Mouse (Mus musculus): Measurements from ENCODE around the gene Epyc.
A peak's percentile ranks its signal among the peaks of the same experiment; 100 is the strongest.

Epyc gene

DNA sequence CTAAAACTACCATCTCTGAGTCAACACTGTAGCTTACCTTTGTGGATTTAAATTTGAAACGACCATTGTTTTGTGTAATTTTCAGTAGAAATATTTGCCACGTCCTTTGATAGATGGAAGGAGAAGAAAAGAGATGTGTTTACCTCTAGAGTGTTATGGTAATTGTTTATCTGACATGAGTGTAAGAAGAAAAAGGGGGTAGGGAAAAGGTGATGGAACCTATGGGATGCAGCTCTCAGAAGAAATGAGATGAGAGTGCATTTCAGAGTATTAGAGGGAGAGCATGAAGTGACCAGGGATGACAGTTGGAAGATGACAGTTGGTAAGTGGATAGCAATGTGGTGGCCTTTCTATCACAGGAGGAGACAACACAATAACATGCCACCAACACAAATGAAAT is at the start of gene Epyc:
Epyc (plus strand) TSS at position 301 of the 400 bp plus-strand sequence.
- DNase-seq, result no peak

DNA sequence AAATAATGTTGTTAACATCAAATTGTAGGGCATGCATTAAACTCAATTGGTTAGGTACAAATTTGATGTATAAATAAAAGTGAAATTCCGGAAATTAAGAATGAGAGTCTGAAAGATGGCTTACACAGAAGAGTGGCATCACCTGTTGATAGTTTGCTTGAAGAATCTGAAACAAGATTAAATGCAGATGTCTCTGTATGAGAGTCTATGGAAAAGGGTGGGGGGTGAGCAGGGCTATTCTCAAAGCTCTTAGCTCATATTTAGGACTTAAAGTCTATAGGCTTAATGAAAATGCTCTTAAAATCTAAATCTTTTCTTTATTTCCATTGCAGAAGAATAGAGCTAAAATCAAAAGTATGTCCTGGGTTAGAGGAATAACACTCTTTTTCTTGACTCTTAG is 48.2 kb upstream of the Epyc start:
- DNase-seq, result no peak

GRCm38 (mm10) chr10:97601744-97602143 is 42.1 kb upstream of the Epyc start:
- DNase-seq, result no peak

GRCm38 (mm10) chr10:97603256-97603655 is 40.6 kb upstream of the Epyc start:
- DNase-seq, result no peak

DNA sequence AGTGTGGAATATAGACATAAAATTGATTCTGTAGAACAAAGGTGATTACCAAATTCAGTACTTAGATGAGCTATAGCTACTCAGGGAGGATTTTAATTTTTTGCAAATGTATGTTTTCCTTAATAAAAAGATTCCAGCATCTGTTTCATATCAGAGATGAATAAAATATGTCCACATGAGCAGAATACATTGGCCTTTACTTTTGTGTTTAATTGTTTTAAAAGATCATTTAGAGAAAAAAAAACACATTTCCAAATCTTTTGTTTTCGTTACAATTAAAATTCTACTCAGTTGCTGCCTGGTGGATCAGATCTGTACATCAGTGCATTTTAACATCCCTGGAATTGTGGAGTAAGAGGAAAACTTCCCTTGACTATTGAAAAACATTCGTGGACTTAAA is 37.3 kb upstream of the Epyc start, which contains the start of gene Kera:
Kera (plus strand) TSS at position 301 of the 400 bp plus-strand sequence.
- no peak for DNase-seq

- DNase-seq, result no peak
Measured at GRCm38 (mm10) chr10:97622328-97622727, 21.5 kb upstream of the Epyc start.

- DNase-seq, result no peak
Measured at GRCm38 (mm10) chr10:97624381-97624780, 19.5 kb upstream of the Epyc start.

GRCm38 (mm10) chr10:97625116-97625515 is 18.8 kb upstream of the Epyc start:
- DNase-seq, result no peak

DNA sequence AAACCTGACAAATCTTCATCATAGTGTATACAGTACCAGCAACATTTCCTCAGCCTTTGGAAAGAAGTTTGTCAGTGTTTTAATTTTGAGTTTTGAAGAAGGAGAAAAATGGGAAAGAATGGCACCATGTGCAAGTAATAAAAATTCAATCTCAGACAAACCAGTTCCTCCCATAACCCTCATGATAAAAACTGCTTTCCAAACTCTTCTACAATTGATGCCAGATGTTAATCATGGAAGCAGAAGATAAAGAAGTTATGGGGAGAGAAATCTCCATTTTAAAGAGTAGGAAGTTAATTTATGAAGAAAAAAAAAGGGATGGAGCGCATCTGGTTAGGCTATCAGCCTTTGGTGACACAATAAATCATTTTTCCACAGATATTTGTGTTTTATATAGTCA is 17.3 kb upstream of the Epyc start:
- DNase-seq, result no peak

DNA sequence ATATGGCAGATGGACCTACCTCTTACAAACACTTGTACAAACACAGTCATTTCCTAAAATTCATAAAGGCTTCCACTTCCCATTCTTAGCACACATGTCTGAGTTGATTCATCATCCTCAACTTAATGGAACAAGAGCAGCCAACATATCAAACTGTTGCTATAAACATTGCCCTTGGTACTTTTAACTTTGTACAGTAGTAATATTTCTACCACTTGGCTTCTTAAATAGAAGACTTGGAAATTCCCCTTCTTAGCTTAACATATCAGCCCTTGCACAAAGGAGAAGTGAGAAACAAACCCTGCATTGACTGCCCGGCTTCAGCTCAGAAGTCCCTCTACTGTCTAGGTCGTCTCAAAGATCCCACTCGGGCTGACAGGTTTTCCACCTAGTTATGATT is 12.8 kb upstream of the Epyc start:
- DNase-seq, result no peak

DNA sequence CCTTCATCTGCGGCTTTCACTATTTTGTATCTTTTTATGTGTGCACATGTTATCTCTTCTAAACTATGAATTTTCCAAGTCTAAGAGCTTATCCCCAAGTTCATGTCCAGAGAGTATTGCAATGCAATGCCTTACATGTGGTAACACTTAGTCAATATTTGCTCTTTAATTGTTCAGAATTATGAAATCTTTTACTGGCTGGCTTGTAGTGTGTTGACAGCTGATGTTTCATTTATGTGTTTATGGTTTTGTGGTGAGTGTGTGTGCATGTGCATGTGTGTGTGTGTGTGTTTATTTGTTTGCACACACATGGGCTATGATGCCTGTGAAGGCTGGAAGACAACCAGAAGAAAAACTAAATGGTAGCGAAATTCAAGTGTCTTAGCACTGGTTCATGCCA is 1.9 kb upstream of the Epyc start:
- DNase-seq, result no peak

- DNase-seq, result no peak
Measured at GRCm38 (mm10) chr10:97650334-97650733, 6.5 kb downstream of the Epyc start.

DNA sequence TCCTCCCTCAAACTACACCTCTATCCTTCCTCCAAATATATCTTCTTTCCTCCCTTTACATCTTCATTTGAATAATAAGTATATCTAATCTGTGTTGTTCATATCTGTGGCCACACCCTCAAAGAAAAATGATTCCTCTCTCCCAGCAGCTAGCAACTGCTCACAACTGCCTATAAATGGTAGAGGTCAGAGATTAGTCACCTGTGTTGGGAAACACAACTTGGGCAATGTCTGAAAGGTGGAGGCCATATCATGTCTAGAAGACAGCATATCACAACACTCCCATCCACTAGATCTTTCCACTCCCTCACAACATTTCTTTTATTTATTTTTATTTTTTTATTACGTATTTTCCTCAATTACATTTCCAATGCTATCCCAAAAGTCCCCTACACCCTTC is 15.6 kb downstream of the Epyc start:
- no peak for DNase-seq

- no peak for DNase-seq
Measured at GRCm38 (mm10) chr10:97668656-97669055, 24.8 kb downstream of the Epyc start.

DNA sequence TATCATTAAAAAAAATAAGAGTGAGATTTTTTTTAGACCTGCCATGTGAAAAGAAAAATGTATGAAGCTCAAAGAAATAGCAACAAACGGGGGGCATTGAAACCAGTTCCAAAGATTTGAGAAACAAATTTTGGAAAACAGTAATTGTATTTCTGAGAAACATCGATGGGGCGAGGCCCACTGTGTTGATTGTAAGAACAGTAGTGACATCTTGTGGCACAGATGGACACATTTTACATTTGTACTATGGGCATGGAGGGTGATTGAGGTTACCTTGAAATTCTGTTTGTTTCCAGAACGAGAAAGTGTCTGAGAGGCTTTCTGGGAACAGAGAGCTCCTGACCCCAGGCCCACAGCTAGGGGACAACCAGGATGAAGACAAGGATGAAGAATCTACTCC is 26.3 kb downstream of the Epyc start:
- DNase-seq, result peak in 1 of 2 experiments; percentile 11

DNA sequence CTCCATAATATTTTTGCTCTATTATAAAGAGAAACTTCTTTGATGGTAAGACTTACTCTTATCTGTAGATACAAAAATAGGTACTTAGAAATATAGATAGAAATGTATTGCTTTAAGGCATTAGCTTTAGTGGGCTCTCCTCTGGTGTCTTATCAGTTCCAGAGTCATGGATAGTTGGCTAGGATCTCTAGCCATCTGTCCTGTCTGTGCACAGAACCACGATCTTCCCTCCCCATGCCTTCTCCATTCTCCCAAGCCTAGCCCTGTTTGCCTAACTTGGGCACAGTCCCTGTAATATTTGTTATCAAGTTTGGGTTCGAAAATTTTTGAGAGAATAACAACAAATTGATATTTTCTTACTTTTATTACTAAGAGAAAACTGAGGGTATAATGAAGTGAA is 29.4 kb downstream of the Epyc start:
- no peak for DNase-seq

DNA sequence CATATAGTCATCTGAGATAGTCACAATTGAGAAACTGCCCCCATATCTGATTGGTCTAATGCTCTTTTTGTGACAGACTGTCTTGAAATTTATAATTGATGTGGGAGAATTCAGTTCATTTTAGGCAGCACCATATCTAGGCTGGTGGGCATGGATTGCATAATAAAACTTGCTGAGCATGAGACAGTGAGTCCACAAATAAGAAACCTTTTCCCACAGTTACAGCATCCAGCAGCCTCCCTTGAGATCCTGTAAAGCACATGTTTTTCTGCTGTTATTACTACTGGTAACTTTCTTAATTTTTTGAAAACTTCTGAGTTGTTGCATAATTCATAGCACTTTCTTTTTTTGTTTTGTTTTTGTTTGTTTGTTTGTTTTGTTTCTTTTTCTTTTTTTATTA is 39.1 kb downstream of the Epyc start:
- no peak for DNase-seq

GRCm38 (mm10) chr10:97687198-97687597 is 43.3 kb downstream of the Epyc start:
- no peak for DNase-seq

DNA sequence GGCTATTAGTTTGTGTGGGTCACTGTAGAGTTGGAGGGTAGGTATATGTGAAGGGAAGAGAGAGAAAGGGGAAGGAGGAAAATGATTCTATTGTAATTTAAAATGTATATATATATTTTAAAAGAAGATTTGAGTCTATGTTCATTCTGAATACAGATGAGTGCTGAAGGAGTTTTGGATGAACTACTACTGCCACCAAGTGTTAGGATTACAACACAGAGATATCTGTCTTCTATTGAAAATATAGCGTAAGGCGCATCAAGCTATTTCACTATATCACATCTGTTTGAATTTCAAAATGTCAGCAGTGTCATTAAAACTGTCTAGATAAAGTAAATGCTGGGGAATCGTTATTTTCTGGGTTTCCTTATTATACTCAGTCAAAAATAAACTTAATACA is 45.6 kb downstream of the Epyc start:
- DNase-seq, result no peak

- DNase-seq, result no peak
Measured at GRCm38 (mm10) chr10:97692913-97693312, 49.0 kb downstream of the Epyc start, which contains the start of gene Ccer1. Gene Ccer1, plus strand, starts transcription at chr10:97693059.

DNA sequence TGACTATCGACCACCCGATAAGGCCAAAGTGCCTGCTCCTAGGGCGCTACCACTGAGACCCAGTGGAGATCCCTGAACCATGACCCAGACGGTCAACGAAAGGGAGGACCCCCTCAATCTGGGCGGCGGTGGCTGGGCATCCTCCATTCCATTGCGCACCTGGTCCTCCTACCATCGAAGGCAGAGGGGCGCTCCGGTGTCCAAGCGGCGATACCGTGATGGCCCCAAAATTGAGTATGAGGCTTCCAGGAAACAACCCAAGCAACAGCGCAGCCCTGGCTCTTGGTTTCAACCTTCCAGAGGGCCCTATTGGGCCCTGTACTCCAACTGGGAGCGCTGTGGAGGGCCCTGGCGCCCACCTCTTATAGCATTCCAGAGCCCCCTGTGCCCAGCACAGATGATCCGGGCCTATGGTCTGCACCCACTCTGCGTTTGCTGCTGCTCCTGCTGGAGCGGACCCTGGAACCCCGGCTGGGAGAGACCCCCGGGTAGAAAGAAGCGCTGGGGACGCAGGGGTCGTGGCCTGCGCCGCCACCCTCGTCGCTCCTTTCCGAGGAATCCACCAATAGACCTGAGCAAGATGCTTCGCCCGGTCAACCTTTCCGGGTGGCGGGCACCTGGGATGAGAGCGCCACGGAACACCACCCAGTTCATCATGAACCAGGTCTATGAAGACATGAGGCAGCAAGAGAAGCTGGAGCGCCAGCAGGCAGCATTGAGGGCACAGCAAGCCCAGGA is 49.7 kb downstream of the Epyc start:
- DNase-seq, result no peak

GRCm38 (mm10) chr10:97702321-97702720 is 58.5 kb downstream of the Epyc start:
- DNase-seq, result no peak

DNA sequence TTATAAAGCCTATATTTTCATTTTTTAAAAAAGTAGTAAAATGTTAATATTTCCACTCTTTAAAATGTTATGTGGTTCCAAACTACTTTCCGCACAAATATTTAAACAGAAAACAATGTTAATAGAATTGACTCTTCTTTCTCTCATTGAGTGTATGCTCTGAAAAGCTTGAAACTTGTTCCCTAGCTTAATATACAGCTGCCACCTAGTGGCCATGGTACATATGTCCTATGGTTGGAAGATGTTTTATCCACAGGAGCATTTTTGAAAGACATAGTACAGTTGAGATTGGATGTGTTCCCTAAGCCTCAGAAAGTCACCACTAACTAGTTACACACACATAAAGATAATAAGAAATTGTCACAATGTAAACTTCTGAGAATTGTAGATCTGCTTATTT is 60.7 kb downstream of the Epyc start:
- peak; percentile 33 to 71 for DNase-seq

DNA sequence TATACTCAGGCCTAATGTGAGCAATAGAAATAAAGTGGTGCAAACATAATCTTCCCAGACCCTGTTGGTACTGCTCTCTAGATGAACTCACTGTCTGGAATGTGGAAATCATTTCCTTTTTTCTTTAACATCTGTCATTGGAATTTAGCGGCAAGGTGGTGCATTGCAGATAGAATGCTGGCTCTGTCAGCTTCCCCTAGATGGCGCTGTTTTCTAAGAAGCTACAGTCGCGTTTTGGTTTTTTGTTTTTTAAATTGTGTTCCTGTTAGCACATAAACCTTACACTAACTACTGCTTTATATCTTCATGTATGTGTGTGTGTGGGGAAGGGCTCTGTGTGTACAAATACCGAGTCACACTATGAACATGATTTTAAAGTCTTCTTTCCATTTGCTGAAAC is 68.8 kb downstream of the Epyc start:
- peak; percentile 8 to 50 for DNase-seq

DNA sequence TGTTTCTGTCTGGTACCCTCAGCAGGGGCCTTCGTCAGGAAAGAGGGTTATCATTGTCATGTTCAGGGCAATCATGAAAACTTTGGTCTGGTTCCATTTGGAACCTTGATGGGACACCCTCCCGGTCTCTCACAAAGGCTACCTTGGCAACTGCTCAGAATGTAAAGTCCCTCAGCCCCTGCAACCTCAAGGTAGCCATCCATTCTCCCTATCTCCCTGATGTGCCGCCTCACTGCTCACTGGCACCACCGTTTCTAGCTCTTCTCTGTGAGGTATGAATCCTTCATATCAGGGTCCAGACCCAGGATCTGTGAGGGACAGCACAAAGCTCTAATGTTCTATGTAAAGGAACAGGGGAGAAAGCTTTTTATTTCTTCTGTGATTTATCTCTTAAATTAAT is 70.7 kb downstream of the Epyc start:
- no peak for DNase-seq

Data from kidney, postnatal 36 days (tissue).